Mouse (Mus musculus): ENCODE results near the gene Kazn. TPM values are rescaled to one million over a fixed set of nuclear protein-coding genes. Genes with fewer than 3 reads are reported as not detected.

Kazn gene
- polyA plus RNA-seq, 1 experiment, result 17.0 TPM

DNA sequence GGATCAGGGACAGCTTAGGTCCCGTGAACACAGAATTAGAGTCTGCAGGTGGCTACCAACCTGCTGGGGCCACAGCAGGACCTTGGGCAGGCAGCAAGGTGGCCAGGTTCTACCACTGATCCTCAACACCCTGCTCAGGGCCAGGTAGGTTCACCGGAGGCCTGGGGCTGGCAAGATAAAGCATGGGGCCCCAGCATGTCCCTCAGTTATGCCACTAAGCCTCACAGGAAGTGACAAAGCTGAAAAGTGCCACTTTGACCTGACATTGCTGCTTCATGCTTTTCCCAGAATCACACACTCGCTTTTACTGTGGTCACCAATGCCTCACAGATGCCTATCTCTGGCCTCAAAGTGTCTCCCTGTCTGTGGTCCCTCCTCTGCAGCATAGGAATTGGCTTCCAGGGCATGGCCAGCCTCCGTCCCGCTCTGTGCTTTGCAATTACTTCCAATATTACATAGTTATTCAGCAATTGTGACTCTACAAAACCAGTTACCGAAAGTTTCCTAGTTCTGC lies 111.9 kb downstream of the Kazn start:
- WGBS, result 6% methylated on average over 6 of the region's 6 CpGs
- Histone ChIP-seq H3K36me3 (ENCODE audit: control insufficient read depth, insufficient read depth, low read length) (no peaks in the 10 kb centered on the region), H3K27ac (ENCODE audit: control insufficient read depth, insufficient read depth, low read length) (no peak overlapping the region), H3K4me3 (ENCODE audit: control insufficient read depth, insufficient read depth, low read length) (no peak overlapping the region), H3K27me3 (ENCODE audit: control insufficient read depth, insufficient read depth, low read length) (no peaks in the 10 kb centered on the region), H3K4me1 (replicated peaks; ENCODE audit: control insufficient read depth, insufficient read depth, low read length) (no peaks in the 10 kb centered on the region; the same call in 1 of the 2 replicates)
- TF ChIP-seq CTCF (IDR thresholded peaks at IDR 0.05; ENCODE audit: borderline replicate concordance, control insufficient read depth, extremely low read depth, insufficient read depth, low read length, poor library complexity) (no peak), POLR2A (IDR thresholded peaks at IDR 0.05; ENCODE audit: control insufficient read depth, extremely low read depth, insufficient read depth, low read length, poor library complexity) (no peak)
- no peak for DNase-seq

DNA sequence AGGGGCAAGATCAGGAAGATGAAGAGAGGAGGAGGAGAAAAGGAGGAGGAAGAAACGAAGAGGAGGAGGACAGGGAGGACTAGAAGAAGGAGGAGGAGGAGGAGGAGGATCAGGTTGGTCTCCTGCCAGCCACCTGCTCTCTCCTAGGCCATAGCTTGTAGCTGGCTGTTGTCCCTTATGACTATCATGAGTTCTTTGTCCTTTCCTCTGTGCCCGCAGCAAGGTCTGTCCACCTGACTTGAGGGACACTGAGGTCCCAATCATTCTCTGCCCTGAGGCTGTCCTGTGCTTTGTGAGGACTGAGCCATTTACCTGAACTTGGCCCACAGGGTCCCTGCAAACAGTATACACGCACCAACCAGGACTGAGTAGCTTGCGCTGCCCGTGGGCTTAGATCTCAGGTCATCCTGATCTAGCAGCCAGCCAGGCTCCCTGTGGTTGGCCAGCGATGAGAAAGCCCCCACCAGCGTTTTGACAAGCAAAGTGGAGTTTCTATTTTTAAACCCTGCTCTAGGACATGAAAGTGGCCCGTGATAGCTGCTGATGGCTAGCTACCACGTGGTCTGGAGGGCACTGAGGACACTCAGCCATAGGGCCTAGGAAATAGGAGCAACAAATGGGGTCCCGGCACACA lies 112.4 kb downstream of the Kazn start:
- Histone ChIP-seq H3K4me1 (replicated peaks; ENCODE audit: control insufficient read depth, insufficient read depth, low read length) (no peaks in the 10 kb centered on the region; the same call in 1 of the 2 replicates), H3K27me3 (ENCODE audit: control insufficient read depth, insufficient read depth, low read length) (no peaks in the 10 kb centered on the region), H3K4me3 (ENCODE audit: control insufficient read depth, insufficient read depth, low read length) (no peak overlapping the region), H3K36me3 (ENCODE audit: control insufficient read depth, insufficient read depth, low read length) (no peaks in the 10 kb centered on the region), H3K27ac (ENCODE audit: control insufficient read depth, insufficient read depth, low read length) (no peak overlapping the region)
- 27% methylated on average over 10 of the region's 10 CpGs for WGBS
- TF ChIP-seq POLR2A (IDR thresholded peaks at IDR 0.05; ENCODE audit: control insufficient read depth, extremely low read depth, insufficient read depth, low read length, poor library complexity), result no peak
- TF ChIP-seq CTCF (IDR thresholded peaks at IDR 0.05; ENCODE audit: borderline replicate concordance, control insufficient read depth, extremely low read depth, insufficient read depth, low read length, poor library complexity), result no peak
- DNase-seq, result no peak

DNA sequence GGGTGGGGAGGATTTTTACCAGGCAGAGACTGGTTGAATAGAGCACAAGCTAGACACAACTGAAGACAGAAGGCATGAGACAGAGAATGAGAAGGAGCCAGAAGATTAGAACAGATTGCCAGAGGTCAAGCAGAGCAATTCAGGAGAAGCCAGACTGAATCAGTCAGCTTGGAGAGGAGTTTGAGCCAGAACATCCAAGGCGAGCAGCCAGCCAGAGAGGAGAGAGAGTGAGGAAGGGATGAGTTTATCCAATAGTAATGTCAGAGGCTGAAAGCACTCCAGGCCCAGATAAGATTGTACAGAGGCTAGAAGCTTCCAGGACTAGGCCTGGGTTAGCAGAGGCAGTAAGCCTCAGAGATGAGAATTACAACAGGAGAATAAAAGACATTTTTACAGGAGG lies 118.0 kb downstream of the Kazn start:
- no peak for TF ChIP-seq CTCF (IDR thresholded peaks at IDR 0.05; ENCODE audit: borderline replicate concordance, control insufficient read depth, extremely low read depth, insufficient read depth, low read length, poor library complexity)
- no peak for TF ChIP-seq POLR2A (IDR thresholded peaks at IDR 0.05; ENCODE audit: control insufficient read depth, extremely low read depth, insufficient read depth, low read length, poor library complexity)
- Histone ChIP-seq H3K36me3 (ENCODE audit: control insufficient read depth, insufficient read depth, low read length) (no peaks in the 10 kb centered on the region), H3K4me1 (replicated peaks; ENCODE audit: control insufficient read depth, insufficient read depth, low read length) (no peaks in the 10 kb centered on the region), H3K27ac (ENCODE audit: control insufficient read depth, insufficient read depth, low read length) (no peak overlapping the region), H3K27me3 (ENCODE audit: control insufficient read depth, insufficient read depth, low read length) (no peaks in the 10 kb centered on the region), H3K4me3 (ENCODE audit: control insufficient read depth, insufficient read depth, low read length) (no peak overlapping the region)
- 83% methylated on average over 1 of the region's 1 CpGs for WGBS
- DNase-seq, result no peak

DNA sequence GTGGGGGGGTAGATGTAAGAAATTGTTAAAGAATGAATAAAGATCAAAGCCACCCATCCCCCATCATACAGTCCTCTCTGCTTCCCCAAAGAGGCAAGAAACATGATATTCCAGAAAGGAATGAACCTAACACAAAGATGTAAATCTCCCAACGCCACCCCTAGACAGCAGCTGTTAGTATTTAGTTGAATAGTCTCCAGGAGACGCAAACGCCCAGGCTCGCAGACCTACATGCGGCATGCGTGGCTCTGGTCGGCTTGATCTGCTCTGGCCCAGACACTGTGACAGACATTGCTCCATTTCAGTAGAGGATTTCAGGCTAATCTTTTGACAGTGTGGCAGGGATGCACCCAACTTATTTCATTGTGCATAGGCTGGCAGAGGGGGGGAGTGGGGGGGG lies 120.7 kb downstream of the Kazn start:
- Histone ChIP-seq H3K27me3 (ENCODE audit: control insufficient read depth, insufficient read depth, low read length) (no peaks in the 10 kb centered on the region), H3K4me1 (replicated peaks; ENCODE audit: control insufficient read depth, insufficient read depth, low read length) (no peaks in the 10 kb centered on the region), H3K27ac (ENCODE audit: control insufficient read depth, insufficient read depth, low read length) (no peak overlapping the region), H3K4me3 (ENCODE audit: control insufficient read depth, insufficient read depth, low read length) (no peak overlapping the region), H3K36me3 (ENCODE audit: control insufficient read depth, insufficient read depth, low read length) (no peaks in the 10 kb centered on the region)
- TF ChIP-seq CTCF (IDR thresholded peaks at IDR 0.05; ENCODE audit: borderline replicate concordance, control insufficient read depth, extremely low read depth, insufficient read depth, low read length, poor library complexity), result no peak
- no peak for TF ChIP-seq POLR2A (IDR thresholded peaks at IDR 0.05; ENCODE audit: control insufficient read depth, extremely low read depth, insufficient read depth, low read length, poor library complexity)
- WGBS, result 94% methylated on average over 7 of the region's 7 CpGs
- DNase-seq, result no peak

DNA sequence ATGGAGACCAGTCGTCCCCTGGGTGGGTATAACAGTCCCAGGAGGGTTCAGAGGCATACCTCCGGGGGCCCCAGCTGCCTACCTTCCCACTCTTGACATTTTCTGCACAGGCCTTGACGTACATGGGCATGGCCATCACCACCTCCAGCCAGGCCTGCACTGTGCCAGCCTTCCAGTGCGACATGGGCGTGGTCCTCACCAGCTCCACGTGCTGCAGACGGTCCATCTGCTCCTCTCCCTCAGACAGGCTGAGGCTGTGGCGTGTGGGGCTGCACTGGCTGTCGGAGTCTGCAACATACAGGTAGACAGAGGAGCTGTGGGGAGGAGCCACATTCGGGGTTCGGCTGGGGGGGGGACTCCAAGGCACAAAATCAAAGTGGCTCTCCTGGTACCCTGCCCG lies 121.2 kb downstream of the Kazn start:
- H3K27ac ChIP-seq (ENCODE audit: control insufficient read depth, insufficient read depth, low read length), result no peak overlapping the region
- no peaks in the 10 kb centered on the region for H3K4me1 ChIP-seq (replicated peaks; ENCODE audit: control insufficient read depth, insufficient read depth, low read length)
- no peak for DNase-seq
- WGBS, result 90% methylated on average over 12 of the region's 12 CpGs
- TF ChIP-seq POLR2A (IDR thresholded peaks at IDR 0.05; ENCODE audit: control insufficient read depth, extremely low read depth, insufficient read depth, low read length, poor library complexity) (no peak), CTCF (IDR thresholded peaks at IDR 0.05; ENCODE audit: borderline replicate concordance, control insufficient read depth, extremely low read depth, insufficient read depth, low read length, poor library complexity) (no peak)
- no peaks in the 10 kb centered on the region for H3K27me3 ChIP-seq (ENCODE audit: control insufficient read depth, insufficient read depth, low read length)
- no peaks in the 10 kb centered on the region for H3K36me3 ChIP-seq (ENCODE audit: control insufficient read depth, insufficient read depth, low read length)
- no peak overlapping the region for H3K4me3 ChIP-seq (ENCODE audit: control insufficient read depth, insufficient read depth, low read length)

DNA sequence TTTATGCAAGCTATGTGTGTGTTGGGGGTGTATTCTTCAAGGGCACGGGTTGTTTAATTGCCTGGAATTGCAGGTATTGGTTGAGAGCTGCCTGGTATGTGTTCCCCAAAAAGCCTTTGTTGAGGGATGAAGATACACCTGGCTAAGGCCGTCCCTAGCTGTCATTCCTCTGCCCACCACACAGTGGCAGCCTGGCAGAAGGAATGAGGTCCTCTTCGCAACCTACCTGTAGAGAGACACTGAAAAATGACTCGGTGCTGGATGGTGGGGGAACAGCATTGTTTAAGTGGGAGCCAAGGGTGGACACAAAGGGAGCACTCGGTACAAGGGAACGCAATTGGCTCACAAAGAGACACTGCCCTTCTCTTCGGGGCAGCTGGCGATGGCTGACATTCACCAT lies 125.9 kb downstream of the Kazn start:
- DNase-seq, result peak; percentile 30
- Histone ChIP-seq H3K27ac (ENCODE audit: control insufficient read depth, insufficient read depth, low read length) (no peak overlapping the region; the same call in 1 of the 2 replicates), H3K27me3 (ENCODE audit: control insufficient read depth, insufficient read depth, low read length) (no peaks in the 10 kb centered on the region), H3K4me1 (replicated peaks; ENCODE audit: control insufficient read depth, insufficient read depth, low read length) (no peaks in the 10 kb centered on the region), H3K36me3 (ENCODE audit: control insufficient read depth, insufficient read depth, low read length) (no peaks in the 10 kb centered on the region), H3K4me3 (ENCODE audit: control insufficient read depth, insufficient read depth, low read length) (no peak overlapping the region)
- TF ChIP-seq CTCF (IDR thresholded peaks at IDR 0.05; ENCODE audit: borderline replicate concordance, control insufficient read depth, extremely low read depth, insufficient read depth, low read length, poor library complexity) (no peak), POLR2A (IDR thresholded peaks at IDR 0.05; ENCODE audit: control insufficient read depth, extremely low read depth, insufficient read depth, low read length, poor library complexity) (no peak)
- WGBS, result 35% methylated on average over 8 of the region's 8 CpGs
